Mouse (Mus musculus) gastrocnemius, adult 18-20 months (tissue): ENCODE results near the gene Gm2a. TPM values are rescaled to one million over a fixed set of nuclear protein-coding genes. Genes with fewer than 3 reads are reported as not detected.
"Not testable (repeated sequence)": the region's sequence is repeated elsewhere in the genome, so short reads cannot be mapped to it uniquely, and the experiment has no call there.

ENCODE experiments used
- DNase-seq: peaks from one replicate; pipeline ENCODE4 v3.0.0; 2021; ENCODE audit warnings: low spot score
- total RNA-seq, 2 experiments: library from RNA; stranded (reverse); gene quantifications; 2 replicates each; pipeline ENCODE4 v1.2.3; 2021

Gm2a gene
- total RNA-seq, 2 experiments from 2014 or later = 8.2 TPM

- DNase-seq = no peak
Measured at GRCm38 (mm10) chr11:55096731-55097462, 1.0 kb upstream of the Gm2a start.

- no peak for DNase-seq
Measured at GRCm38 (mm10) chr11:55098189-55098915, 437 bp downstream of the Gm2a start.

- DNase-seq = no peak
Measured at GRCm38 (mm10) chr11:55099019-55099771, 1.3 kb downstream of the Gm2a start.

- DNase-seq = no peak
Measured at GRCm38 (mm10) chr11:55099868-55100267, 2.0 kb downstream of the Gm2a start.

GRCm38 (mm10) chr11:55102015-55102414, 4.1 kb downstream of the Gm2a start:
- no peak for DNase-seq

- no peak for DNase-seq
Measured at GRCm38 (mm10) chr11:55103229-55103628, 5.3 kb downstream of the Gm2a start.

GRCm38 (mm10) chr11:55105389-55105788, 7.5 kb downstream of the Gm2a start:
- DNase-seq = no peak

GRCm38 (mm10) chr11:55106636-55107035, 8.7 kb downstream of the Gm2a start:
- no peak for DNase-seq

GRCm38 (mm10) chr11:55109521-55110300, 11.8 kb downstream of the Gm2a start:
- DNase-seq = no peak

- DNase-seq = no peak
Measured at GRCm38 (mm10) chr11:55110566-55111169, 12.8 kb downstream of the Gm2a start.

GRCm38 (mm10) chr11:55113209-55113860, 15.4 kb downstream of the Gm2a start:
- DNase-seq = no peak

GRCm38 (mm10) chr11:55113861-55114250, 15.9 kb downstream of the Gm2a start:
- DNase-seq = not testable (repeated sequence)

GRCm38 (mm10) chr11:55114291-55114690, 16.4 kb downstream of the Gm2a start:
- no peak for DNase-seq

- DNase-seq = no peak
Measured at GRCm38 (mm10) chr11:55116004-55116403, 18.1 kb downstream of the Gm2a start.

GRCm38 (mm10) chr11:55117031-55117430, 19.1 kb downstream of the Gm2a start:
- no peak for DNase-seq

GRCm38 (mm10) chr11:55120279-55120678, 22.4 kb downstream of the Gm2a start:
- no peak for DNase-seq

GRCm38 (mm10) chr11:55120821-55121271, 22.9 kb downstream of the Gm2a start:
- no peak for DNase-seq

- no peak for DNase-seq
Measured at GRCm38 (mm10) chr11:55121430-55121829, 23.5 kb downstream of the Gm2a start.

GRCm38 (mm10) chr11:55126663-55127062, 28.7 kb downstream of the Gm2a start:
- DNase-seq = no peak

GRCm38 (mm10) chr11:55127937-55128336, 30.0 kb downstream of the Gm2a start:
- no peak for DNase-seq
